In the genomic region with DNA sequence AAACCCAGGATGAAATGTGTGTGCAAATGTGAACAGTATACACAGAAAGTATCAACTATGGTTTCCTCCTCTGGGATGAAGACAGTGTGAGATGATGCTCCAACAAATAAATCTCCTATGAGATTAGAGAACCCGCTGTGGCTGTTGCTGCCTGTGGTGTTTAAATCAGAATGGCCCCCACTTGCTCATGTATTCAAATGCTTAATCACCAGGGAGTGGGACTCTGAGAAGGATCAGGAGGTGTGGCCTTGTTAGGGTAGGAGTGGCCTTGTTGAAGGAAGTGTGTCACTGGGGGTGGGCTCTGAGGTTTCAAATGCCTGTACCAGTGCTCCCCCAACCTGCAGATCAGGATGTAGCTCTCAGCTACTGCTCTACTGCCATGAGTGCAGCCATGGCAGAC, we compare ENCODE assay signal across 13 mouse cellular contexts.
"Had no signal": no experiment of that assay in that cellular context is flagged by ENCODE, and none has a peak within 500 bp of the region (broad histone marks: within the 10 kb centered on the region; RNA-seq: fewer than 3 reads in every experiment).

No protein-coding gene starts in this region.

- H3K27ac ChIP-seq: limb, embryonic 15.5 days; liver, embryonic 13.5 days; lung, embryonic 15.5 days; macrophage; midbrain, embryonic 12.5 days; neural tube, embryonic 12.5 days had no signal

- H3K9ac ChIP-seq: limb, embryonic 15.5 days; liver, embryonic 13.5 days; liver, postnatal 0 days; lung, embryonic 15.5 days; midbrain, embryonic 12.5 days; neural tube, embryonic 12.5 days had no signal

- H3K4me1 ChIP-seq: limb, embryonic 15.5 days; liver, embryonic 13.5 days; lung, embryonic 15.5 days; megakaryocyte, embryonic 14.5 days; neural tube, embryonic 12.5 days had no signal

- H3K4me2 ChIP-seq: limb, embryonic 15.5 days; liver, embryonic 13.5 days; lung, embryonic 15.5 days; midbrain, embryonic 12.5 days; neural tube, embryonic 12.5 days had no signal

- ATAC-seq: liver, postnatal 0 days had no signal

- DNase-seq: kidney, adult 18-20 months; kidney, postnatal 25 days; liver, embryonic 13.5 days; liver, postnatal 0 days; lung, postnatal 14 days; right cerebral cortex, postnatal 14 days had no signal

- H3K9me3 ChIP-seq: limb, embryonic 15.5 days; liver, embryonic 13.5 days; lung, embryonic 15.5 days; midbrain, embryonic 12.5 days; neural tube, embryonic 12.5 days had no signal

- H3K36me3 ChIP-seq: limb, embryonic 15.5 days; liver, embryonic 13.5 days; lung, embryonic 15.5 days; midbrain, embryonic 12.5 days; neural tube, embryonic 12.5 days had no signal

- H3K27me3 ChIP-seq: limb, embryonic 15.5 days; liver, embryonic 13.5 days; lung, embryonic 15.5 days; megakaryocyte, embryonic 14.5 days; midbrain, embryonic 12.5 days; neural tube, embryonic 12.5 days had no signal

- H3K4me3 ChIP-seq: left cerebral cortex, adult 2 months; limb, embryonic 15.5 days; liver, embryonic 13.5 days; lung, embryonic 15.5 days; megakaryocyte, embryonic 14.5 days; midbrain, embryonic 12.5 days; neural tube, embryonic 12.5 days had no signal
